Mouse (Mus musculus): ENCODE measurements around the gene Aspn.
"Not testable (repeated sequence)": the region's sequence is repeated elsewhere in the genome, so short reads cannot be mapped to it uniquely, and the experiment has no call there.

Gene Aspn

GRCm38 (mm10) chr13:49584307-49585005, 40.2 kb downstream of the Aspn start:
- DNase-seq (ENCODE audit: low spot score): no peak

GRCm38 (mm10) chr13:49586062-49586461, 41.8 kb downstream of the Aspn start:
- DNase-seq (ENCODE audit: low spot score): no peak

- not testable (repeated sequence) for DNase-seq (ENCODE audit: low spot score)
These were observed 58.3 kb downstream of the Aspn start for GRCm38 (mm10) chr13:49602541-49602940.

DNA sequence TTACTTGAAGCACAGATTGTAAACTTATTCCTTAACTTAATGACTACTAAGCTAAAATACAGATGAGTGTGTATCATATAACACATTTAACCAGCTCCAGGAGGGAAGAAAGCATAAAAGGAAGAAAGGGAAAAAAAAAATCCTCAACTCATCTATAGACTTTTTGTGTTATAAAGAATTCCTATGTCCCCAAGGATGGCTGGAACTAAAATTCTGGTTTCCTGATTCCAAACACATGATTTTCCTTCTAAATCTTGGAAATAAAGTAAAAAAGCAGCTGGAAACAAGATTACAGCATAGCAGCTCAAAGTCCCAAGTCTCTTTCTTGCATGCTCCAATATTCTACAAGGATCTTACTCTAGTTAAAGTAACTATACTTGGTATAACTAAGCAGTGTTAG, 59.4 kb downstream of the Aspn start:
- DNase-seq (ENCODE audit: low spot score): no peak

GRCm38 (mm10) chr13:49607714-49608113, 63.5 kb downstream of the Aspn start, which contains the start of gene Ogn:
TSS of gene Ogn (plus strand) at chr13:49608046.
- no peak for DNase-seq (ENCODE audit: low spot score)

DNA sequence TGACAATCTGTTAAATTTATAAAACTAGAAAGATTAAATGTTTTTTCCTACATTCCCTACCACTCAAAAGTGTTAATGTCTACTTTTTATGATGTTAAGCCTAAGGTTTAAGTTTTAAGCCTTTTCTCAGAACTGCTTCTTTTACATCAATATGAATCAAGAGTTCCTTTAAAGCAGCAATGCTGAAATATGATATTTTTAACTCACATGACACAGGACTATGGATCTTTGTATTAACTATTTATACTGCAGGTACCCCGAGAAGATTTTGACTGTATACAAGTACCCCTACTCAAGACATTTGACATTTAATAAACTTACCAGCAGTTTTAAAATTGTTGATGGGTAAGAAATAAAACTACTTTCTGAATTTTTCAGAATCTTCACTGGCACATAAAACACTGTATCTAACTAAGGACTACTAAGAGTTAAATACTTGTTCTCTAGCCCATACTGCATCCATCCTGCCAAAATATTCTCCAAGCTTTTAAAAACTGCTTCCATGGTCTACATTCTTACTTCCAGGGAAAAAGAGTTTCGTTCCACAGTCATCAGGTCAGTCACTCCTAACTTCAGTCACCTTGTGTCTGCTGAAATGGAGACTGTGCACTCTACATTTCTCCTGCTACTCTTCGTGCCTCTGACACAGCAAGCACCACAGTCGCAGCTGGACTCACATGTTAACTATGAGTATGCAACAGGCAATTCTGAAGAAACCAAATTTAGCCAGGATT, 64.5 kb downstream of the Aspn start:
- DNase-seq (ENCODE audit: low spot score): no peak

- DNase-seq (ENCODE audit: low spot score): no peak
These were observed 72.8 kb downstream of the Aspn start for GRCm38 (mm10) chr13:49617021-49617420.
